Mouse (Mus musculus) liver, adult 2 months (tissue): Measurements from ENCODE around the gene Zfp697. TPM values are rescaled to one million over a fixed set of nuclear protein-coding genes. Genes with fewer than 3 reads are reported as not detected.
"Not testable (repeated sequence)": the region's sequence is repeated elsewhere in the genome, so short reads cannot be mapped to it uniquely, and the experiment has no call there.

Experiments used
- DNase-seq: peaks from one replicate; pipeline ENCODE4 v3.0.0-alpha.2; 2011; ENCODE audit warnings: low read depth, low spot score; ENCODE audit errors: extremely low read depth
- H3K27ac ChIP-seq: fragments of 200-500 bp; replicated peaks from 2 replicates; pipeline ENCODE4 v1.5.1; 2012; ENCODE audit warnings: low read depth, mild to moderate bottlenecking, control low read depth, inconsistent platforms, low read length; ENCODE audit not compliant: insufficient read depth
- H3K27me3 ChIP-seq: fragments of 200-500 bp; 2 replicates; pipeline ENCODE4 v1.6.1; 2012; ENCODE audit warnings: mild to moderate bottlenecking, moderate library complexity, low read length, inconsistent platforms; ENCODE audit not compliant: control insufficient read depth, insufficient read depth
- H3K36me3 ChIP-seq: fragments of 200-500 bp; 2 replicates; pipeline ENCODE4 v1.6.1; 2012; ENCODE audit warnings: low read length, inconsistent platforms; ENCODE audit not compliant: control insufficient read depth, insufficient read depth
- H3K4me1 ChIP-seq: fragments of 200-500 bp; 2 replicates; pipeline ENCODE4 v1.6.1; 2011; ENCODE audit warnings: low read length; ENCODE audit not compliant: control insufficient read depth, insufficient read depth
- H3K4me3 ChIP-seq: fragments of 200-500 bp; 2 replicates; pipeline ENCODE4 v1.5.1; 2011; ENCODE audit warnings: low read depth, mild to moderate bottlenecking, control low read depth, low read length, moderate library complexity; ENCODE audit not compliant: insufficient read depth
- H3K79me2 ChIP-seq: fragments of 200-500 bp; 2 replicates; pipeline ENCODE4 v1.6.1; 2012; ENCODE audit warnings: inconsistent platforms, mild to moderate bottlenecking, low read length, moderate library complexity; ENCODE audit not compliant: control insufficient read depth, insufficient read depth
- H3K9ac ChIP-seq: fragments of 200-500 bp; 2 replicates; pipeline ENCODE4 v1.6.1; 2012; ENCODE audit warnings: low read depth, mild to moderate bottlenecking, control low read depth, inconsistent platforms, low read length
- CTCF ChIP-seq: fragments of 200-500 bp; IDR thresholded peaks from 2 replicates; pipeline ENCODE4 v1.5.1; 2011; ENCODE audit warnings: low read depth, low read length, control low read depth
- POLR2A ChIP-seq: fragments of 200-500 bp; IDR thresholded peaks from 2 replicates; pipeline ENCODE4 v1.6.1; 2011; ENCODE audit warnings: low read length, control low read depth; ENCODE audit not compliant: insufficient read depth; ENCODE audit errors: extremely low read depth
- WGBS: fragments of 180-500 bp; shearing (Covaris S2); methylation state at CpG from one replicate; pipeline ENCODE4 v1.1.7; 2018; 5-methylcytosine and 5-hydroxymethylcytosine counted together
- polyA plus RNA-seq: library from polyadenylated mRNA; depleted of rRNA; stranded (reverse); fragments of >200 nt; gene quantifications from 2 replicates; pipeline ENCODE4 v1.2.3, GENCODE M21; 2012
- total RNA-seq: library from RNA; depleted of rRNA; stranded (reverse); fragments of >200 nt; gene quantifications from 2 replicates; pipeline ENCODE4 v1.2.3, GENCODE M21; 2014

Zfp697 gene
- total and polyA plus RNA-seq, 2 experiments, result 1.2 to 1.3 TPM

- Histone ChIP-seq H3K27ac (no peak overlapping the region), H3K79me2 (no peaks in the 10 kb centered on the region), H3K9ac (no peak overlapping the region), H3K36me3 (no peaks in the 10 kb centered on the region), H3K27me3 (peaks cover 1% of the 10 kb centered on the region; the same call in 1 of the 2 replicates), H3K4me1 (no peaks in the 10 kb centered on the region), H3K4me3 (no peak overlapping the region)
- no CpG with 5 or more reads among the region's 1 CpGs for WGBS
- no peak for DNase-seq
- TF ChIP-seq POLR2A (no peak), CTCF (no peak)
Measured at GRCm38 (mm10) chr3:98434088-98434816, 52.0 kb downstream of the Zfp697 start.

DNA sequence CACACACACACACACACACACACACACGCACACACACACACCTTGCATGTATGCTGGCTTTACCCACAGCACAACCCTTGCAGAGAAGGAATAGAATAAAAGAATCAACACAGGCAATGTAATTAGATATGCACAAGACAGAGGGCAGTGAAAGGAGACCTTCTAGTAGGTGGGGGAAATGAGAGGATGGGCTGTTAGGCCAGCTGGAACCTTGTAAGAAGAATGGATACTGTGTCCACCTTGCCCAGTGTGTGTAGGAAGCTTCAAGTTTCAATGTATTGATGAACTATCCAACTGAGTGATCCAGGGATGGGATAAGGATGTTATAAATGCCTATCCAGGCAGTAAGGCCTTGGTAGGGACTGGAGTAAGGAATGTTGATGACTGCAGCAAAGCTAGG is 52.8 kb downstream of the Zfp697 start:
- Histone ChIP-seq H3K9ac (no peak overlapping the region), H3K27me3 (no peaks in the 10 kb centered on the region), H3K79me2 (no peaks in the 10 kb centered on the region), H3K27ac (no peak overlapping the region), H3K36me3 (no peaks in the 10 kb centered on the region), H3K4me1 (no peaks in the 10 kb centered on the region), H3K4me3 (no peak overlapping the region)
- no peak for DNase-seq
- TF ChIP-seq POLR2A (no peak), CTCF (no peak)
- 96% methylated on average over 1 of the region's 1 CpGs for WGBS

- H3K27ac ChIP-seq, H3K4me1 ChIP-seq, H3K79me2 ChIP-seq, DNase-seq, H3K27me3 ChIP-seq, H3K36me3 ChIP-seq, H3K4me3 ChIP-seq, H3K9ac ChIP-seq: not testable (repeated sequence)
- 49% methylated on average over 3 of the region's 3 CpGs for WGBS
Measured at GRCm38 (mm10) chr3:98442245-98442644, 60.0 kb downstream of the Zfp697 start.

DNA sequence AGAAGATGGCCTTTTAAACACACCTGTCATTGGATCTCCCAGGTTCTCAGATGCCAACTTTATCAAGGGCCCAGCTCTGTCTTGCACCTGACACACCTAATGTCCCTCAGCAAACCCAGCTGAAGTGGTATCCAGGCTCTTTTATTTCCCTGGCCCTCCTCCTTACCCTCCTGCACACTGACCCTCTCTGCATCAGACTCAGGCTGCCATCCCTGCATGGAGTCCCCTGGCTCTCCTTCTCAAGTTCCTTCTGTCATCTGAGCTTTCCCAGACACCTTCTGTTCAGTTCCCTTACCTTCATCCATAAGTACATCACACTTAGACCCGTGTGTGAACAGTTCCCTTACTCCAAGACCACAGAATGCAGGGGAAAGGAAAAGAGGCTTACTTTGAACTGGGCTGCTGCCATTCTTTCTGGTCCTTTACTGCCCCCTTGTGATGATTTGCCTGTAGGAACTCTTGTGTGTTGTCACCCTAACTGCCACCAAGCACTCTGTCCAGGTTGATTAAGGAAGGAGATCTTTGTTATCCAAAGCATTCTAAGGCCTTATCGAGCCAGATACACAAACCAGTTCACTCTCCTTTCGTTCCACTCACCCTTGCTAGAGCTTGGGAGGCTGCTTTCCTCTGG is 61.0 kb downstream of the Zfp697 start:
- H3K4me3 ChIP-seq, DNase-seq, H3K9ac ChIP-seq, H3K36me3 ChIP-seq, H3K27ac ChIP-seq, H3K79me2 ChIP-seq, H3K27me3 ChIP-seq, H3K4me1 ChIP-seq: not testable (repeated sequence)
- 20% methylated on average over 3 of the region's 3 CpGs for WGBS

GRCm38 (mm10) chr3:98443924-98444323 is 61.7 kb downstream of the Zfp697 start:
- H3K36me3 ChIP-seq, H3K4me3 ChIP-seq, H3K9ac ChIP-seq, H3K79me2 ChIP-seq, H3K4me1 ChIP-seq, H3K27me3 ChIP-seq, H3K27ac ChIP-seq, DNase-seq: not testable (repeated sequence)
- WGBS, result 100% methylated on average over 1 of the region's 1 CpGs

GRCm38 (mm10) chr3:98453786-98454185 is 71.5 kb downstream of the Zfp697 start:
- H3K27me3 ChIP-seq, H3K79me2 ChIP-seq, H3K27ac ChIP-seq, H3K4me1 ChIP-seq, DNase-seq, H3K9ac ChIP-seq, H3K4me3 ChIP-seq, H3K36me3 ChIP-seq: not testable (repeated sequence)
- 26% methylated on average over 5 of the region's 5 CpGs for WGBS

- H3K9ac ChIP-seq, H3K36me3 ChIP-seq, DNase-seq, H3K4me1 ChIP-seq, H3K4me3 ChIP-seq, H3K79me2 ChIP-seq, H3K27me3 ChIP-seq, H3K27ac ChIP-seq: not testable (repeated sequence)
- no CpG with 5 or more reads among the region's 1 CpGs for WGBS
Measured at GRCm38 (mm10) chr3:98457026-98457425, 74.8 kb downstream of the Zfp697 start, which contains the start of gene Gm4450. TSS of gene Gm4450 (minus strand) at chr3:98457126.

DNA sequence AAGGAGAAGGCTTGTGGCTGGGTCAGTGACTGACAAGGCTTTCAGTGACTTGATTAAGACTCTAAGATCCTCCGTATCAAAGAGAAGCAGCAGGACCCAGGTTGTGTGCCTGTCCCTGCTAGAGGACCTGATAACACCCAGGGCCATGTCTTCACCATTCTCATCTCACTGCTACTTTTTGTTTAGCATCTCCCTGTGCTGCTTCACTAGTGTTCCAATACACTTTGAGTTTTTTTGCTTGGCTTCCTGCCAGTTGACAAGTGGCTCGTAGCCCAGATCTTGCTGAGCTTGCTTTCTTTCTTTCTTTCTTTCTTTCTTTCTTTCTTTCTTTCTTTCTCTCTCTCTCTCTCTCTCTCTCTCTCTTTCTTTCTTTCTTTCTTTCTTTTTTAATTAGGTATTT is 87.1 kb downstream of the Zfp697 start:
- H3K9ac ChIP-seq, H3K4me3 ChIP-seq, H3K4me1 ChIP-seq, H3K27ac ChIP-seq, DNase-seq, H3K79me2 ChIP-seq, H3K36me3 ChIP-seq, H3K27me3 ChIP-seq: not testable (repeated sequence)
- 9% methylated on average over 1 of the region's 2 CpGs for WGBS

GRCm38 (mm10) chr3:98471057-98471456 is 88.8 kb downstream of the Zfp697 start:
- H3K4me3 ChIP-seq, H3K36me3 ChIP-seq, H3K79me2 ChIP-seq, DNase-seq, H3K9ac ChIP-seq, H3K27ac ChIP-seq, H3K4me1 ChIP-seq, H3K27me3 ChIP-seq: not testable (repeated sequence)
- WGBS, result no CpG with 5 or more reads among the region's 1 CpGs
